Mouse (Mus musculus) C2C12 (cell line): Measurements from ENCODE around the gene Tti1. TPM values are rescaled to one million over a fixed set of nuclear protein-coding genes. Genes with fewer than 3 reads are reported as not detected.

ENCODE experiments used
- H3K27me3 ChIP-seq: one replicate; pipeline ENCODE4 v1.6.1; 2011; ENCODE audit not compliant: control insufficient read depth, insufficient read depth, insufficient read length
- H3K36me3 ChIP-seq: one replicate; pipeline ENCODE4 v1.6.1; 2011; ENCODE audit not compliant: control insufficient read depth, insufficient read depth
- H3K4me3 ChIP-seq: one replicate; pipeline ENCODE4 v1.5.1; 2011; ENCODE audit warnings: mild to moderate bottlenecking, control low read depth; ENCODE audit not compliant: poor library complexity, insufficient read depth, severe bottlenecking
- H3K79me2 ChIP-seq: one replicate; pipeline ENCODE4 v1.6.1; 2011; ENCODE audit not compliant: control insufficient read depth, insufficient read depth
- H3K79me3 ChIP-seq: one replicate; pipeline ENCODE4 v1.6.1; 2011; ENCODE audit warnings: low read depth, control low read depth
- H3ac ChIP-seq: one replicate; pipeline ENCODE3; 2011; ENCODE audit warnings: low read depth; ENCODE audit not compliant: control insufficient read depth, insufficient read length
- CEBPB ChIP-seq: IDR thresholded peaks from one replicate; pipeline ENCODE4 v1.6.1; 2011; ENCODE audit warnings: low read depth, mild to moderate bottlenecking, control low read depth, moderate library complexity
- CTCF ChIP-seq: IDR thresholded peaks from one replicate; pipeline ENCODE4 v1.5.1; 2011; ENCODE audit not compliant: control insufficient read depth, insufficient read depth, insufficient read length
- FOSL1 ChIP-seq: IDR thresholded peaks from one replicate; pipeline ENCODE4 v1.8.0; 2011; ENCODE audit warnings: mild to moderate bottlenecking, low read length; ENCODE audit not compliant: poor library complexity, insufficient read depth, severe bottlenecking
- MAX ChIP-seq: IDR thresholded peaks from one replicate; pipeline ENCODE4 v1.6.1; 2011; ENCODE audit warnings: mild to moderate bottlenecking, control low read depth
- MYOD1 ChIP-seq: IDR thresholded peaks from one replicate; pipeline ENCODE4 v1.6.1; 2011; ENCODE audit warnings: low read depth; ENCODE audit not compliant: control insufficient read depth, insufficient read length
- MYOG ChIP-seq: IDR thresholded peaks from one replicate; pipeline ENCODE4 v1.6.1; 2011; ENCODE audit not compliant: control insufficient read depth, insufficient read length; ENCODE audit errors: extremely low read depth
- USF1 ChIP-seq: IDR thresholded peaks from one replicate; pipeline ENCODE4 v1.6.1; 2011; ENCODE audit warnings: low read depth, mild to moderate bottlenecking, control low read depth, moderate library complexity
- polyA plus RNA-seq: library from polyadenylated mRNA; unstranded; fragments of >200 nt; fragmentation: generic; extraction: Trizol; gene quantifications from one replicate; pipeline ENCODE4 v1.2.1, GENCODE M21; 2012; ENCODE audit warnings: missing spikeins

Gene Tti1
- polyA plus RNA-seq, 1 experiment, result 12.5 TPM

GRCm38 (mm10) chr2:158037571-158037970 lies 9.3 kb upstream of the Tti1 start:
- Histone ChIP-seq H3K36me3 (peaks cover 26% of the 10 kb centered on the region), H3K79me2 (peaks cover 90% of the 10 kb centered on the region), H3K4me3 (no peak overlapping the region), H3K27me3 (no peaks in the 10 kb centered on the region), H3K79me3 (peaks cover 50% of the 10 kb centered on the region), H3ac (no peak overlapping the region)
- TF ChIP-seq USF1 (no peak), CEBPB (no peak), CTCF (no peak), MAX (no peak), MYOD1 (no peak), MYOG (no peak), FOSL1 (no peak)

- TF ChIP-seq CEBPB (no peak), MYOG (no peak), USF1 (no peak)
- peaks cover 56% of the 10 kb centered on the region for H3K79me3 ChIP-seq
- no peaks in the 10 kb centered on the region for H3K27me3 ChIP-seq
- no peak overlapping the region for H3ac ChIP-seq
- H3K4me3 ChIP-seq, result no peak overlapping the region
- H3K36me3 ChIP-seq, result peaks cover 26% of the 10 kb centered on the region
- peaks cover 91% of the 10 kb centered on the region for H3K79me2 ChIP-seq
Observed at GRCm38 (mm10) chr2:158036953-158037352, 8.7 kb upstream of the Tti1 start.

DNA sequence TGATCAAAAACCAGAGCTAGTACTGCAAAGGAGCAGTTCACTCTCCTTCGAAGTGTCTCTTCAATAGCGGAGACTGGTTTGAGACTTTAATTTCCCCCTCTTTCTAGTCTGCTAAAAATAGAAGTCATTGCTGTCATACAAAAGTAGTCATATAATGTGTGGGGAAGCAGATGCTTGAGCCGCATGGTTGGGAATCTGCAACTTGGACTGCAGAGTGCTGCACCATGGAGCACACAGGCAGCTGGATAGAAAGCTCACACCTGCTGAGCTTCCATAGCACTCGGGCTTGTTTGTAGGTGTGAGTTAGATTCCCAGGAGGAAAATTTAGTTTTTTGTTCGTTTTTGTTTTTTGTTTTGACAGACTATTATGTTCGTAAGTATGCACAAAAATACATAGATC lies 8.2 kb upstream of the Tti1 start:
- peaks cover 91% of the 10 kb centered on the region for H3K79me2 ChIP-seq
- H3K4me3 ChIP-seq, result no peak overlapping the region
- H3K36me3 ChIP-seq, result peaks cover 28% of the 10 kb centered on the region
- TF ChIP-seq MYOG, result no peak
- TF ChIP-seq CTCF, result no peak
- no peak for TF ChIP-seq MAX
- H3K79me3 ChIP-seq, result peaks cover 60% of the 10 kb centered on the region
- H3ac ChIP-seq, result no peak overlapping the region
- no peaks in the 10 kb centered on the region for H3K27me3 ChIP-seq

GRCm38 (mm10) chr2:158035813-158036212 lies 7.6 kb upstream of the Tti1 start:
- peaks cover 33% of the 10 kb centered on the region for H3K36me3 ChIP-seq
- H3K4me3 ChIP-seq, result no peak overlapping the region
- H3K79me2 ChIP-seq, result peaks cover 91% of the 10 kb centered on the region
- H3K79me3 ChIP-seq, result peaks cover 64% of the 10 kb centered on the region
- no peak for TF ChIP-seq MYOG
- no peak for TF ChIP-seq CTCF
- no peak for TF ChIP-seq CEBPB
- no peak for TF ChIP-seq MAX
- no peaks in the 10 kb centered on the region for H3K27me3 ChIP-seq
- H3ac ChIP-seq, result no peak overlapping the region

DNA sequence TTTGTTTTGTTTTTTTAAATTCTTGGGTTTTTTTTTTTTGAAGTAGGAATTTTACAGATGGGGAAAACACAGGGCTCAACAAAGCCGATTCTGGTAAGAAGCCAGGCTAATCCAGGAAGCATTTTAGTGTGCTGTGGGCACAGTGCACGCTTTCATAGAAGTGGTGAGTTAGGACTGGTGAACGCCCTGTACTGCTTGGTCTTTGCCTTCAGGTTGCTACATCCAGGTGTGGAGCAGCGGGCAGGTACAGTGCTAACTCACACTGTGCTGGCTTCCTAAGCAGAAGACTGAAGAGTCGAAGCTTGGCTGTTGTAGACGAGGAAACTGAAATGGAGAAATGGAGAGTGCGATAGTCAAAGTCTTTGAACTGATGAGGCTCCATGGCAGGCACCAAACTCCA lies 1.8 kb upstream of the Tti1 start:
- TF ChIP-seq CEBPB (no peak), FOSL1 (no peak), MYOG (no peak), MYOD1 (no peak), CTCF (no peak), USF1 (no peak), MAX (no peak)
- H3K36me3 ChIP-seq, result peaks cover 11% of the 10 kb centered on the region
- peak overlapping the region; percentile 67 for H3ac ChIP-seq
- H3K79me3 ChIP-seq, result peaks cover 76% of the 10 kb centered on the region
- H3K27me3 ChIP-seq, result no peaks in the 10 kb centered on the region
- H3K4me3 ChIP-seq, result peak overlapping the region; percentile 95
- H3K79me2 ChIP-seq, result peaks cover 96% of the 10 kb centered on the region

GRCm38 (mm10) chr2:158027855-158028353 lies 329 bp downstream of the Tti1 start:
- no peak for TF ChIP-seq USF1
- no peak for TF ChIP-seq CTCF
- no peak for TF ChIP-seq FOSL1
- TF ChIP-seq MYOD1, result no peak
- H3K79me3 ChIP-seq, result peaks cover 60% of the 10 kb centered on the region
- peak overlapping the region; percentile 74 for H3ac ChIP-seq
- H3K4me3 ChIP-seq, result peak overlapping the region; percentile 95
- peaks cover 92% of the 10 kb centered on the region for H3K79me2 ChIP-seq
- H3K36me3 ChIP-seq, result peaks cover 11% of the 10 kb centered on the region
- no peaks in the 10 kb centered on the region for H3K27me3 ChIP-seq
